Mouse (Mus musculus): ENCODE measurements at regions not wholly inside any gene's neighbourhood (a gene's known extent, or its start where the extent isn't known, plus 50 kb on each side); places are given as distances from the start of the nearest gene placed in this dataset.
A peak's percentile ranks its signal among the peaks of the same experiment; 100 is the strongest.

DNA sequence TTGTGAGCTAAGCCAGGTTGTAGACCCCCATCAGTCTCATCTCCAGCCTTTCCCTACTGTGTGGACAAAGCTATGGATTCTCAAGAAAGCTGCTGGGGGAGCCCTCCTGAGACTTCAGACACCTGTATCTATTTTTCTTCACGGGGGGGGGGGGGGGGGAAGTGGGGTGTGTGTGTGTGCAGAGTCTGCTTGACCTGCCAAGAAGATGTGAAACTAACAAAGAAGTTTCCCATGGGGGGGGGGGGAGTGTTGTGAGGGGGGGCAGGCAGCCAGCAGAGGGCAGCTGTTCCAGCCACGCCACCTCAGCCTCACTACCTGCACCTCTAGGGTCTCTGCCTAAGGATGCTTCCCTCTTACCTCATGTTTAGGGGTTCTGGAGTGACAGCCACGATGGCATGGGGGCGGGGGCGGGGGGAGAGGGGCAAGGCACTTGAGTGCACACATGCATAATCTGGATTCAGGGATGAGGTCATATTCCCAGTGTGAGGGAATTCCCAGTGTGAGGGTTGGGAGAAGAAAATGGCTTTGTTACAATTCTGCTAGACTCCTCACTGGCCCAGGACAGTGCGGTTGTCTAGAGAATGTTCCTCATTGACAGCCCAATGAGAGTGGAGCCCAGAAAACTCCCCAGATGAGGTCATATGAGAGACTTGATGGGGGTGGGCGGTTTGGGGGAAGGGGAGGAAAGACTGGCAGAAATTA, 104.0 kb upstream of the Spata13 start:
- no peak overlapping the region for H3K4me3 ChIP-seq (ENCODE audit: low read length)
- H3K27ac ChIP-seq (ENCODE audit: low read length), result no peak overlapping the region
- 0 out of 2 replicates have a peak, but pooled peaks have one; percentile 32 for ATAC-seq
- 44% methylated on average over 7 of the region's 7 CpGs for WGBS
- H3K27me3 ChIP-seq (replicated peaks; ENCODE audit: control insufficient read depth, insufficient read depth, low read length), result no peaks in the 10 kb centered on the region
- H3K9me3 ChIP-seq (ENCODE audit: control insufficient read depth, low read length), result no peaks in the 10 kb centered on the region
- H3K4me2 ChIP-seq (ENCODE audit: low read depth, low read length), result no peak overlapping the region
- H3K36me3 ChIP-seq (ENCODE audit: control insufficient read depth, insufficient read depth, low read length), result no peaks in the 10 kb centered on the region
- peaks cover 11% of the 10 kb centered on the region; the same call in 1 of the 2 replicates for H3K4me1 ChIP-seq (ENCODE audit: control insufficient read depth, insufficient read depth, low read length)
- H3K9ac ChIP-seq (ENCODE audit: low read depth, low read length), result no peak overlapping the region

DNA sequence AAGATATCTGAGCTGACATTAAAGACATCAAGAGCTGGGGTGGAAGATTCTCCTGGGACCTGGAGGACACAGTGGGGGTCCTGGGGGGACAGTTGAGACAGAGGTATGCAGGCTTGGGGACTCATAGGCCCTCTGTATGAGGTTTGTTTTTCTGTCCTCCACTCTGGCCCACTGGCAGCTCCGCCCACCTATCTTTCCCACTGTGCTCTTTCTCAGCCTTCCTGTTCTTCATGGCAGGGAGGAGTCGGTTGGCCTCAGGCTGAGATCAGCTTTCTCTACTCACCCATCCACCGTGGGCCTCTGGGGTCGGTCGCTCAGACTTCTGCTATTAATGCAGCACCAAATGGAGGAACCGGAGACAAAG, 103.5 kb upstream of the Spata13 start:
- Histone ChIP-seq H3K9me3 (ENCODE audit: control insufficient read depth, low read length) (no peaks in the 10 kb centered on the region), H3K4me2 (ENCODE audit: low read depth, low read length) (no peak overlapping the region), H3K9ac (ENCODE audit: low read depth, low read length) (no peak overlapping the region), H3K36me3 (ENCODE audit: control insufficient read depth, insufficient read depth, low read length) (no peaks in the 10 kb centered on the region), H3K27me3 (replicated peaks; ENCODE audit: control insufficient read depth, insufficient read depth, low read length) (no peaks in the 10 kb centered on the region), H3K27ac (ENCODE audit: low read length) (no peak overlapping the region; the same call in 1 of the 2 replicates), H3K4me3 (ENCODE audit: low read length) (no peak overlapping the region), H3K4me1 (ENCODE audit: control insufficient read depth, insufficient read depth, low read length) (peaks cover 11% of the 10 kb centered on the region; the same call in 1 of the 2 replicates)
- no peak for ATAC-seq
- WGBS, result 37% methylated on average over 6 of the region's 6 CpGs

- H3K4me3 ChIP-seq (ENCODE audit: low read length), result no peak overlapping the region
- WGBS, result 81% methylated on average over 5 of the region's 5 CpGs
- no peaks in the 10 kb centered on the region for H3K36me3 ChIP-seq (ENCODE audit: control insufficient read depth, insufficient read depth, low read length)
- no peak for ATAC-seq
- H3K4me2 ChIP-seq (ENCODE audit: low read depth, low read length), result no peak overlapping the region
- peaks cover 11% of the 10 kb centered on the region; the same call in 1 of the 2 replicates for H3K4me1 ChIP-seq (ENCODE audit: control insufficient read depth, insufficient read depth, low read length)
- H3K27me3 ChIP-seq (replicated peaks; ENCODE audit: control insufficient read depth, insufficient read depth, low read length), result no peaks in the 10 kb centered on the region
- no peaks in the 10 kb centered on the region for H3K9me3 ChIP-seq (ENCODE audit: control insufficient read depth, low read length)
- no peak overlapping the region for H3K9ac ChIP-seq (ENCODE audit: low read depth, low read length)
- no peak overlapping the region for H3K27ac ChIP-seq (ENCODE audit: low read length)
Observed at GRCm38 (mm10) chr14:60530973-60531372, 102.8 kb upstream of the Spata13 start.

DNA sequence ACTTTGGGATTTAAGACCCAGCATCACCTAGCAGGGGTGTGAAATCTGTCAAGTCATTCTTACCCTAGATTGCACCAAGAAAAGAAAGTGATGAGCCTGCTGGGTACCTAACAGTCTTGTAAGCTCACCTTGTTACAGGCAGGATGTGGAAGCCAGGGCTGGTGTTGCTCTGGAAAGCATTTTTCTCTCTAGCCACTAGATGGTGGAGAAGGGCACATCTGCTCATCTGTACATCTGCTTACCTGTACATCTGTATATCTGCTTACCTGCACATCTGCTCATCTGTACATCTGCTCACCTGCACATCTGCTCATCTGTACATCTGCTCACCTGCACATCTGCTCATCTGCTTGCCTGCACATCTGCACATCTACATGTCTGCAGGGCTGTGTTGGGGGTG, 102.0 kb upstream of the Spata13 start:
- Histone ChIP-seq H3K9ac (ENCODE audit: low read depth, low read length) (no peak overlapping the region), H3K9me3 (ENCODE audit: control insufficient read depth, low read length) (no peaks in the 10 kb centered on the region), H3K27ac (ENCODE audit: low read length) (no peak overlapping the region), H3K27me3 (replicated peaks; ENCODE audit: control insufficient read depth, insufficient read depth, low read length) (no peaks in the 10 kb centered on the region), H3K4me1 (ENCODE audit: control insufficient read depth, insufficient read depth, low read length) (peaks cover 11% of the 10 kb centered on the region; the same call in 1 of the 2 replicates), H3K36me3 (ENCODE audit: control insufficient read depth, insufficient read depth, low read length) (no peaks in the 10 kb centered on the region), H3K4me2 (ENCODE audit: low read depth, low read length) (no peak overlapping the region), H3K4me3 (ENCODE audit: low read length) (no peak overlapping the region)
- ATAC-seq, result no peak

DNA sequence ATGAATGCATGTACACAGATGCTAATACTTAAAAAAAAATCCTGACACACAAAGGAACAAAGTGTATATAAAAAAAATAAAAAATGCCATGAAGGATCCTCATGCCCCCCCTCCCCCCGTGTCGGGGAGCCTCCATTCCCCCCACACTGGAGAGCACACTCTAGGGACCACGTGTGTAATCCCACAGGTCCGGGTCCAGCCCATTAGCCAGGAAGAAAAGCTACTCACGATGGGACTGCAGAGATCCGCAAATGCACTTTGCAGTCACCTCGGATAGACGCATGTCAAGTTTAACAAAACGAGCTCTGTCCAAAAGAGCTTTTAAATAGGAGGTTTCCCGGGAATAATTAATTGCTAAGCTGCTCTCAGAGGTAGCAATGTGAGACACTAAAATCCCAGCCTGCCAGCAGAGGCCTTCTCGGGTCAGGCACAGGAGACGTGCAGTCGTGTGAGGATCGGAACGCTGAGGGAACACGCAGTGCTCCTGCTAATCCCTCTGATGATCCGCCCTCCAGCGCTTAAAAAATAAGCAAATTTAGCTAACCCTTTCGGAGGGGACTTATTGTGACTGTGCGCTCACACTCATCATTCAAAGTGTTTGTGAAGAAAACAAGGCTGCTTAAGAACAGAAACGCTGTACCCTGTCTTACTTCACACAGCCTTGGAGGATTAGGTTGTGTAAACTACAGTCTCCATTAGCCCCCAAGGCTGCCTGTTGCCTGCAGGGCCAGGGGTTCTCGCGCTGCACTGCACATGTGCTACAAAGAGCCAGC, 100.2 kb upstream of the Spata13 start:
- Histone ChIP-seq H3K4me3 (ENCODE audit: low read length) (no peak overlapping the region), H3K9me3 (ENCODE audit: control insufficient read depth, low read length) (no peaks in the 10 kb centered on the region), H3K27me3 (replicated peaks; ENCODE audit: control insufficient read depth, insufficient read depth, low read length) (no peaks in the 10 kb centered on the region), H3K27ac (ENCODE audit: low read length) (no peak overlapping the region), H3K36me3 (ENCODE audit: control insufficient read depth, insufficient read depth, low read length) (no peaks in the 10 kb centered on the region), H3K4me2 (ENCODE audit: low read depth, low read length) (no peak overlapping the region), H3K9ac (ENCODE audit: low read depth, low read length) (no peak overlapping the region), H3K4me1 (ENCODE audit: control insufficient read depth, insufficient read depth, low read length) (peaks cover 11% of the 10 kb centered on the region; the same call in 1 of the 2 replicates)
- peak; percentile 67 for ATAC-seq
- 34% methylated on average over 23 of the region's 23 CpGs for WGBS

DNA sequence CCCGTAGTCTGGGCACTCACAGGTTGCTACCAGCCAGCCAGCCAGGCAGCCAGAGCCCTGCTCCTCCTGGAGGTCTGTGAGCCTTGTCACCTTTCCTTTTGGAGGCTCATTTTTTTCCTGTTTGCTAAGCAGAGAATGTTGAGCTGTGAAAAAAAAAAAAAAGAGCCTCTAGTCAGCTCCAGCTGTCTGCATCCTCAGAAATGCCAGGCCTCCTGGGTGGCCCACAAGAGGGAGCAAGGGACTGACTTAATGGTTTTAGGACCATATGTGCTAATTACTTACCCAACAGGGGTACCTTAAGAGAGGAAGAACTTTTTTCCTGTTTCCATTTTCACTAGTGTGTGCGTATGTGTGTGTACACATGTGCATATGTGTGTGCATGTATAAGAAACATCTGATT, 94.8 kb upstream of the Spata13 start:
- Histone ChIP-seq H3K9ac (ENCODE audit: low read depth, low read length) (no peak overlapping the region), H3K4me3 (ENCODE audit: low read length) (no peak overlapping the region), H3K27ac (ENCODE audit: low read length) (no peak overlapping the region), H3K4me2 (ENCODE audit: low read depth, low read length) (no peak overlapping the region), H3K9me3 (ENCODE audit: control insufficient read depth, low read length) (no peaks in the 10 kb centered on the region), H3K36me3 (ENCODE audit: control insufficient read depth, insufficient read depth, low read length) (no peaks in the 10 kb centered on the region), H3K27me3 (replicated peaks; ENCODE audit: control insufficient read depth, insufficient read depth, low read length) (no peaks in the 10 kb centered on the region), H3K4me1 (ENCODE audit: control insufficient read depth, insufficient read depth, low read length) (peaks cover 2% of the 10 kb centered on the region; the same call in 1 of the 2 replicates)
- 69% methylated on average over 2 of the region's 2 CpGs for WGBS
- ATAC-seq, result no peak

- H3K4me2 ChIP-seq (ENCODE audit: low read depth, low read length), result no peak overlapping the region
- no peak overlapping the region for H3K4me3 ChIP-seq (ENCODE audit: low read length)
- no peak overlapping the region for H3K27ac ChIP-seq (ENCODE audit: low read length)
- no peaks in the 10 kb centered on the region for H3K9me3 ChIP-seq (ENCODE audit: control insufficient read depth, low read length)
- H3K9ac ChIP-seq (ENCODE audit: low read depth, low read length), result no peak overlapping the region
- ATAC-seq, result no peak
- no peaks in the 10 kb centered on the region for H3K27me3 ChIP-seq (replicated peaks; ENCODE audit: control insufficient read depth, insufficient read depth, low read length)
- H3K36me3 ChIP-seq (ENCODE audit: control insufficient read depth, insufficient read depth, low read length), result no peaks in the 10 kb centered on the region
- 68% methylated on average over 4 of the region's 4 CpGs for WGBS
- no peaks in the 10 kb centered on the region; the same call in 1 of the 2 replicates for H3K4me1 ChIP-seq (ENCODE audit: control insufficient read depth, insufficient read depth, low read length)
Observed at GRCm38 (mm10) chr14:60540111-60540510, 93.7 kb upstream of the Spata13 start.

DNA sequence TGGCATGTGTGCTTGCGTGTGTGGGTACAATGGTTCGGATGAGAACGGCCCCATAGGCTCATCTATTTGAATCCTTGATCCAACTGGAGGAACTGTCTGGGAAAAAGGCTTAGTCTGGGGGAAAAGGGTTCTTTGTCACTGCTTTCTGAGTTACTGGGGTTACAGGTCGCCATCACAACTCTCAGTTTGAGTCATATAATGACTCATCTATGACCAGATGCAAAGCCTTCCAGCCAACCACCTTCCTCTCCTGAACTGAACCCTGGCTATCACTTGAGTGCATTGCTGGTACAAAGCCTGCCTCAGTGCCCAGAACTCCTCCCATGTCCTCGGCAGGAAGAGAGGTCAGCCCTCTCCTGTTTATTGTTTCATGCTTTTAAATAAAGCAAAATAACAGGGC, 92.2 kb upstream of the Spata13 start:
- 73% methylated on average over 5 of the region's 5 CpGs for WGBS
- no peak overlapping the region for H3K4me3 ChIP-seq (ENCODE audit: low read length)
- no peaks in the 10 kb centered on the region for H3K36me3 ChIP-seq (ENCODE audit: control insufficient read depth, insufficient read depth, low read length)

GRCm38 (mm10) chr14:60544767-60545166, 89.0 kb upstream of the Spata13 start:
- H3K36me3 ChIP-seq (ENCODE audit: control insufficient read depth, insufficient read depth, low read length), result no peaks in the 10 kb centered on the region
- H3K4me2 ChIP-seq (ENCODE audit: low read depth, low read length), result no peak overlapping the region
- no peak overlapping the region for H3K4me3 ChIP-seq (ENCODE audit: low read length)
- H3K27ac ChIP-seq (ENCODE audit: low read length), result no peak overlapping the region
- no peaks in the 10 kb centered on the region for H3K27me3 ChIP-seq (replicated peaks; ENCODE audit: control insufficient read depth, insufficient read depth, low read length)
- no peaks in the 10 kb centered on the region; the same call in 1 of the 2 replicates for H3K4me1 ChIP-seq (ENCODE audit: control insufficient read depth, insufficient read depth, low read length)
- no peak for ATAC-seq
- H3K9me3 ChIP-seq (ENCODE audit: control insufficient read depth, low read length), result no peaks in the 10 kb centered on the region
- no peak overlapping the region for H3K9ac ChIP-seq (ENCODE audit: low read depth, low read length)

More for the DNA sequence above, 92.2 kb upstream of the Spata13 start:
- no peaks in the 10 kb centered on the region; the same call in 1 of the 2 replicates for H3K4me1 ChIP-seq (ENCODE audit: control insufficient read depth, insufficient read depth, low read length)
- H3K27ac ChIP-seq (ENCODE audit: low read length), result no peak overlapping the region
- H3K27me3 ChIP-seq (replicated peaks; ENCODE audit: control insufficient read depth, insufficient read depth, low read length), result no peaks in the 10 kb centered on the region
- H3K4me2 ChIP-seq (ENCODE audit: low read depth, low read length), result no peak overlapping the region
- H3K9ac ChIP-seq (ENCODE audit: low read depth, low read length), result no peak overlapping the region
- H3K9me3 ChIP-seq (ENCODE audit: control insufficient read depth, low read length), result no peaks in the 10 kb centered on the region
- ATAC-seq, result no peak
